Comparison of ENCODE assay signal across 8 mouse cellular contexts in genomic region chr19:44297068-44297760, GRCm38 (mm10). TPM values are rescaled to one million over a fixed set of nuclear protein-coding genes. Genes with fewer than 3 reads are reported as not detected.
DNase-seq lines count a peak whose midpoint lies in the region; ATAC-seq and TF ChIP-seq lines count a peak whose summit lies in the region.

No protein-coding gene starts in this region.

- peak overlapping the region; percentile 47; the same call in 1 of the 2 replicates for H3K9ac ChIP-seq in heart, postnatal 0 days (replicated peaks; ENCODE audit: low read depth, low read length)
- peak overlapping the region; percentile 57 for H3K9ac ChIP-seq in MEL (ENCODE audit: control insufficient read depth, low read depth, low read length, poor library complexity, severe bottlenecking)
- H3K9ac ChIP-seq in hindbrain, embryonic 12.5 days = peak overlapping the region; percentile 99
- peak overlapping the region; percentile 88 for H3K9ac ChIP-seq in midbrain, embryonic 14.5 days (replicated peaks; ENCODE audit: low read length)

- DNase-seq in heart, postnatal 0 days (ENCODE audit: low spot score) = no peak
- DNase-seq in heart, adult 9 months (ENCODE audit: low spot score in 2 of 2) = no peak
- DNase-seq in MEL (ENCODE audit: low read depth, low spot score) = peak; percentile 53
- DNase-seq in midbrain, embryonic 14.5 days = peak; percentile 45
- DNase-seq in left cerebral cortex, adult 18-20 months (ENCODE audit: low spot score in 2 of 2) = no peak
- DNase-seq in spleen, postnatal 10 days (ENCODE audit: low spot score in 2 of 2) = no peak
- DNase-seq in cerebellum, adult 9-11 months = no peak

- no peaks in the 10 kb centered on the region for H3K27me3 ChIP-seq in heart, postnatal 0 days (ENCODE audit: control insufficient read depth, insufficient read depth, low read length)
- H3K27me3 ChIP-seq in MEL (ENCODE audit: control insufficient read depth in 1 of 2, insufficient read depth in 2 of 2, low read length in 2 of 2) = no peaks in the 10 kb centered on the region
- H3K27me3 ChIP-seq in hindbrain, embryonic 12.5 days = no peaks in the 10 kb centered on the region
- no peaks in the 10 kb centered on the region for H3K27me3 ChIP-seq in midbrain, embryonic 14.5 days (ENCODE audit: control insufficient read depth, insufficient read depth, low read length)

- H3K4me1 ChIP-seq in heart, postnatal 0 days (ENCODE audit: control insufficient read depth, insufficient read depth) = peaks cover 51% of the 10 kb centered on the region
- H3K4me1 ChIP-seq in MEL (ENCODE audit: control insufficient read depth in 1 of 2, insufficient read depth in 2 of 2, low read length in 2 of 2) = peaks cover 5 to 71% of the 10 kb centered on the region in 2 experiments
- H3K4me1 ChIP-seq in hindbrain, embryonic 12.5 days = peaks cover 71% of the 10 kb centered on the region
- peaks cover 54% of the 10 kb centered on the region for H3K4me1 ChIP-seq in midbrain, embryonic 14.5 days (ENCODE audit: control insufficient read depth, insufficient read depth, low read length)

- peak in 1 of 2 experiments; percentile 11; a peak in 1 of 4 replicates for TF ChIP-seq POLR2A in MEL (IDR thresholded peaks at IDR 0.05; ENCODE audit: control insufficient read depth in 1 of 2, insufficient read depth in 1 of 2, low read depth in 1 of 2, low read length in 2 of 2, poor library complexity in 1 of 2)

- 44% methylated on average over 8 of the region's 8 CpGs for WGBS in heart, postnatal 0 days
- WGBS in hindbrain, embryonic 12.5 days = 65% methylated on average over 8 of the region's 8 CpGs
- WGBS in midbrain, embryonic 14.5 days = 57% methylated on average over 8 of the region's 8 CpGs

- peak overlapping the region; percentile 91 for H3K4me2 ChIP-seq in heart, postnatal 0 days (ENCODE audit: low read depth, low read length)
- peak overlapping the region; percentile 91 for H3K4me2 ChIP-seq in hindbrain, embryonic 12.5 days (replicated peaks)
- peak overlapping the region; percentile 100 for H3K4me2 ChIP-seq in midbrain, embryonic 14.5 days (ENCODE audit: low read length)

- TF ChIP-seq EP300 in heart, postnatal 0 days (IDR thresholded peaks at IDR 0.05; ENCODE audit: low read depth) = no peak
- TF ChIP-seq EP300 in MEL (IDR thresholded peaks at IDR 0.05; ENCODE audit: low read depth in 1 of 2, low read length in 2 of 2) = peak in 1 of 2 experiments; percentile 31; a peak in 1 of 4 replicates

- H3K4me3 ChIP-seq in heart, postnatal 0 days (ENCODE audit: low read depth, low read length) = peak overlapping the region; percentile 79
- peak overlapping the region; percentile 74 to 80 for H3K4me3 ChIP-seq in MEL (ENCODE audit: control insufficient read depth in 1 of 2, insufficient read depth in 1 of 2, low read depth in 2 of 2, low read length in 2 of 2)
- peak overlapping the region; percentile 89 for H3K4me3 ChIP-seq in hindbrain, embryonic 12.5 days
- H3K4me3 ChIP-seq in midbrain, embryonic 14.5 days (replicated peaks; ENCODE audit: low read depth, low read length) = peak overlapping the region; percentile 95

- no peak for TF ChIP-seq CTCF in heart, postnatal 0 days (IDR thresholded peaks at IDR 0.05; ENCODE audit: low read depth)
- no peak for TF ChIP-seq CTCF in MEL (IDR thresholded peaks at IDR 0.05 in 2 of 3, conservative IDR thresholded peaks at IDR 0.05 in 1 of 3; ENCODE audit: control insufficient read depth in 1 of 3, insufficient read depth in 1 of 3, low read depth in 2 of 3, low read length in 3 of 3, poor library complexity in 1 of 3, severe bottlenecking in 1 of 3)

- no peak for ATAC-seq in heart, postnatal 0 days (ENCODE audit: insufficient read depth, low read depth)
- no peak for ATAC-seq in hindbrain, embryonic 12.5 days (ENCODE audit: low FRiP score)
- ATAC-seq in midbrain, embryonic 14.5 days (ENCODE audit: low FRiP score, low TSS enrichment) = no peak

- no peak for TF ChIP-seq RAD21 in MEL (IDR thresholded peaks at IDR 0.05; ENCODE audit: low read depth, low read length)

- H3K79me2 ChIP-seq in MEL (ENCODE audit: control insufficient read depth, insufficient read depth, low read length, poor library complexity) = peaks cover 65% of the 10 kb centered on the region

- H3K27ac ChIP-seq in heart, postnatal 0 days (ENCODE audit: low read depth) = no peak overlapping the region
- peak overlapping the region; percentile 8; the same call in 1 of the 2 replicates for H3K27ac ChIP-seq in MEL (ENCODE audit: control insufficient read depth, low read depth, low read length)
- H3K27ac ChIP-seq in hindbrain, embryonic 12.5 days = peak overlapping the region; percentile 45
- H3K27ac ChIP-seq in midbrain, embryonic 14.5 days (replicated peaks; ENCODE audit: low read depth, low read length) = peak overlapping the region; percentile 46; the same call in 1 of the 2 replicates

- no peaks in the 10 kb centered on the region for H3K9me3 ChIP-seq in heart, postnatal 0 days (replicated peaks; ENCODE audit: control insufficient read depth, low read length)
- H3K9me3 ChIP-seq in MEL (replicated peaks; ENCODE audit: insufficient read depth, low read length) = no peaks in the 10 kb centered on the region
- no peaks in the 10 kb centered on the region for H3K9me3 ChIP-seq in hindbrain, embryonic 12.5 days (replicated peaks)
- H3K9me3 ChIP-seq in midbrain, embryonic 14.5 days (ENCODE audit: control insufficient read depth, low read length) = no peaks in the 10 kb centered on the region

- peaks cover 40% of the 10 kb centered on the region for H3K36me3 ChIP-seq in heart, postnatal 0 days (replicated peaks; ENCODE audit: control insufficient read depth, insufficient read depth, low read length)
- peaks cover 48 to 62% of the 10 kb centered on the region in 2 experiments for H3K36me3 ChIP-seq in MEL (ENCODE audit: control insufficient read depth in 1 of 2, insufficient read depth in 2 of 2, low read length in 2 of 2)
- H3K36me3 ChIP-seq in hindbrain, embryonic 12.5 days = peaks cover 71% of the 10 kb centered on the region
- H3K36me3 ChIP-seq in midbrain, embryonic 14.5 days (ENCODE audit: control insufficient read depth, insufficient read depth, low read length) = peaks cover 70% of the 10 kb centered on the region

TF ChIP-seq in MEL, 35 proteins besides CTCF, POLR2A, EP300 and RAD21 (continues in another document):
- TF ChIP-seq ZC3H11A (IDR thresholded peaks at IDR 0.05; ENCODE audit: low read depth, low read length) (no peak), POLR2AphosphoS2 (IDR thresholded peaks at IDR 0.05; ENCODE audit: low read length) (no peak), SIN3A (IDR thresholded peaks at IDR 0.05; ENCODE audit: low read length) (peak; percentile 72), MEF2A (IDR thresholded peaks at IDR 0.05; ENCODE audit: extremely low read depth, insufficient replicate concordance, low read depth, low read length, poor library complexity, severe bottlenecking) (no peak), CHD2 (IDR thresholded peaks at IDR 0.05; ENCODE audit: low read length) (no peak), MAX (IDR thresholded peaks at IDR 0.05; ENCODE audit: low read length) (no peak), TAL1 (IDR thresholded peaks at IDR 0.05; ENCODE audit: low read length) (peak; percentile 58), NRF1 (IDR thresholded peaks at IDR 0.05; ENCODE audit: insufficient read depth, low read depth, low read length, poor library complexity, severe bottlenecking) (no peak), ETS1 (IDR thresholded peaks at IDR 0.05; ENCODE audit: low read depth, low read length) (peak; percentile 30; the same call in 1 of the 2 replicates), MYC (IDR thresholded peaks at IDR 0.05; ENCODE audit: low read depth, low read length) (0 out of 2 replicates have a peak, but pooled peaks have one; percentile 14), KAT2A (conservative IDR thresholded peaks at IDR 0.05; ENCODE audit: low read depth, low read length) (no peak), E2F4 (IDR thresholded peaks at IDR 0.05; ENCODE audit: borderline replicate concordance, low read depth, low read length) (peak; percentile 23; the same call in 1 of the 2 replicates), GABPA (IDR thresholded peaks at IDR 0.05; ENCODE audit: low read depth, low read length) (no peak), ELF1 (IDR thresholded peaks at IDR 0.05; ENCODE audit: low read depth, low read length) (no peak), JUND (IDR thresholded peaks at IDR 0.05; ENCODE audit: low read depth, low read length) (no peak), POLR2AphosphoS5 (IDR thresholded peaks at IDR 0.05; ENCODE audit: borderline replicate concordance, low read depth, low read length) (no peak), UBTF (IDR thresholded peaks at IDR 0.05; ENCODE audit: borderline replicate concordance, insufficient read depth, low read depth, low read length) (no peak), ZKSCAN1 (IDR thresholded peaks at IDR 0.05; ENCODE audit: low read depth, low read length) (no peak), MAFK (IDR thresholded peaks at IDR 0.05; ENCODE audit: borderline replicate concordance, low read depth, low read length) (no peak), TCF12 (IDR thresholded peaks at IDR 0.05; ENCODE audit: low read depth, low read length) (peak; percentile 29), NELFE (IDR thresholded peaks at IDR 0.05; ENCODE audit: low read depth, low read length) (no peak)

RNA-seq across cellular contexts. Expression of gene Scd2, which starts 3.7 kb away (rescaled TPM):
- 307 and 374 TPM in 2 replicates for total RNA-seq in heart, postnatal 0 days (2014; rRNA removed; ENCODE audit: low replicate concordance)
- 47.5 and 61.2 TPM in 2 replicates for polyA plus RNA-seq in heart, postnatal 0 days (2015; fragmentation: Nextera tagmentation; extraction: Ambion mirVana)
- 392 and 554 TPM in 2 replicates for total RNA-seq in MEL (2012; rRNA removed)
- 100 to 1,000 TPM in 1 of 2 experiments, 10 to 100 TPM in 1; 47.4 to 593 TPM for polyA plus RNA-seq in MEL (2012; ENCODE audit: insufficient read depth in 1 of 2, insufficient read length in 2 of 2, low read depth in 1 of 2, low replicate concordance in 2 of 2, missing spikeins in 1 of 2)
- polyA plus RNA-seq in hindbrain, embryonic 12.5 days (2016; fragmentation: Nextera tagmentation; extraction: Ambion mirVana) = 404 and 420 TPM in 2 replicates
- 194 and 281 TPM in 2 replicates for polyA plus RNA-seq in midbrain, embryonic 14.5 days (2014; fragmentation: Nextera tagmentation; extraction: Ambion mirVana)
- total RNA-seq in left cerebral cortex, adult 18-20 months (2021) = 100 to 1,000 TPM; 581 to 588 TPM

RNA-seq across cellular contexts. Expression of gene Scd4, which starts 35.7 kb away (rescaled TPM):
- total RNA-seq in heart, postnatal 0 days (2014; rRNA removed; ENCODE audit: low replicate concordance) = 10.8 and 37.4 TPM in 2 replicates
- polyA plus RNA-seq in heart, postnatal 0 days (2015; fragmentation: Nextera tagmentation; extraction: Ambion mirVana) = 30.8 and 38.2 TPM in 2 replicates
- 0.16 and 0.31 TPM in 2 replicates for total RNA-seq in MEL (2012; rRNA removed)
- polyA plus RNA-seq in MEL (2012; ENCODE audit: insufficient read depth in 1 of 2, insufficient read length in 2 of 2, low read depth in 1 of 2, low replicate concordance in 2 of 2, missing spikeins in 1 of 2) = under 1 TPM in 1 of 2 experiments, not detected in 1; 0.36 TPM
- 0.07 and 0.10 TPM in 2 replicates for polyA plus RNA-seq in hindbrain, embryonic 12.5 days (2016; fragmentation: Nextera tagmentation; extraction: Ambion mirVana)
- 0.11 and 0.19 TPM in 2 replicates for polyA plus RNA-seq in midbrain, embryonic 14.5 days (2014; fragmentation: Nextera tagmentation; extraction: Ambion mirVana)
- 1 to 10 TPM; 2.2 to 2.7 TPM for total RNA-seq in left cerebral cortex, adult 18-20 months (2021)

Comparison
In these comparisons a context has a peak if more than half of its experiments do, and no peak if none do; other contexts are left out.
1. DNase-seq: peak in MEL (single experiment) and midbrain, embryonic 14.5 days (single experiment); none in heart, postnatal 0 days (single experiment), heart, adult 9 months (0 of 2), left cerebral cortex, adult 18-20 months (0 of 2), spleen, postnatal 10 days (0 of 2) and cerebellum, adult 9-11 months (single experiment).
2. H3K9ac ChIP-seq: peak in every context shown above with its lines; median percentile 99 in hindbrain, embryonic 12.5 days; 88 in midbrain, embryonic 14.5 days; 57 in MEL; 47 in heart, postnatal 0 days.
3. RNA of gene Scd4, which starts 35.7 kb away (polyA plus RNA-seq): 30.8 to 38.2 TPM in heart, postnatal 0 days; 0.36 TPM in MEL, 0.11 to 0.19 TPM in midbrain, embryonic 14.5 days and 0.07 to 0.10 TPM in hindbrain, embryonic 12.5 days; every median in the first group is over 10 times any median in the second.
4. Peak in every context shown above with its lines, with median percentiles within 50 percentile points of each other: H3K4me2 ChIP-seq and H3K4me3 ChIP-seq.